Mouse (Mus musculus) limb, embryonic 11.5 days (tissue): ENCODE measurements at regions not wholly inside any gene's neighbourhood (a gene's known extent, or its start where the extent isn't known, plus 50 kb on each side); places are given as distances from the start of the nearest gene placed in this dataset.
A peak's percentile ranks its signal among the peaks of the same experiment; 100 is the strongest.

Experiments used
- ATAC-seq: fragments of 200-750 bp; cut with Nextera tagmentation; 2 replicates; pipeline ENCODE4 v1.8.0; 2017; ENCODE audit warnings: low read depth; ENCODE audit not compliant: insufficient number of reproducible peaks, low FRiP score, low TSS enrichment
- DNase-seq: peaks from one replicate; pipeline ENCODE4 v3.0.0-alpha.2; 2015; ENCODE audit warnings: low spot score
- H3K27ac ChIP-seq: fragments of 300-500 bp; sonication (generic); replicated peaks from 2 replicates; pipeline ENCODE4 v1.5.1; 2014; ENCODE audit warnings: low read depth, mild to moderate bottlenecking, low read length
- H3K27me3 ChIP-seq: fragments of 300-500 bp; sonication (generic); 2 replicates; pipeline ENCODE4 v1.6.1; 2014; ENCODE audit warnings: mild to moderate bottlenecking, low read length, mixed read lengths; ENCODE audit not compliant: control insufficient read depth, insufficient read depth
- H3K36me3 ChIP-seq: fragments of 300-500 bp; sonication (generic); 2 replicates; pipeline ENCODE4 v1.6.1; 2014; ENCODE audit warnings: mild to moderate bottlenecking, low read length, moderate library complexity, mixed read lengths; ENCODE audit not compliant: control insufficient read depth, insufficient read depth
- H3K4me1 ChIP-seq: fragments of 300-500 bp; sonication (generic); 2 replicates; pipeline ENCODE4 v1.6.1; 2014; ENCODE audit warnings: low read length, mixed read lengths; ENCODE audit not compliant: control insufficient read depth, insufficient read depth
- H3K4me2 ChIP-seq: fragments of 300-500 bp; sonication (generic); 2 replicates; pipeline ENCODE4 v1.6.1; 2014; ENCODE audit warnings: low read depth, mild to moderate bottlenecking, moderate library complexity; ENCODE audit not compliant: severe bottlenecking
- H3K4me3 ChIP-seq: fragments of 300-500 bp; sonication (generic); 2 replicates; pipeline ENCODE4 v1.5.1; 2014; ENCODE audit warnings: low read depth, low read length
- H3K9ac ChIP-seq: fragments of 300-500 bp; sonication (generic); 2 replicates; pipeline ENCODE4 v1.6.1; 2014; ENCODE audit warnings: mild to moderate bottlenecking, low read length
- H3K9me3 ChIP-seq: fragments of 300-500 bp; sonication (generic); 2 replicates; pipeline ENCODE4 v1.6.1; 2016; ENCODE audit warnings: low read length; ENCODE audit not compliant: control insufficient read depth
- WGBS: fragments of 180-500 bp; shearing (Covaris S2); extraction: QIAGEN DNeasy Blood & Tissue Kit; methylation state at CpG from one replicate; pipeline ENCODE4 v1.1.7; 2014; 5-methylcytosine and 5-hydroxymethylcytosine counted together

DNA sequence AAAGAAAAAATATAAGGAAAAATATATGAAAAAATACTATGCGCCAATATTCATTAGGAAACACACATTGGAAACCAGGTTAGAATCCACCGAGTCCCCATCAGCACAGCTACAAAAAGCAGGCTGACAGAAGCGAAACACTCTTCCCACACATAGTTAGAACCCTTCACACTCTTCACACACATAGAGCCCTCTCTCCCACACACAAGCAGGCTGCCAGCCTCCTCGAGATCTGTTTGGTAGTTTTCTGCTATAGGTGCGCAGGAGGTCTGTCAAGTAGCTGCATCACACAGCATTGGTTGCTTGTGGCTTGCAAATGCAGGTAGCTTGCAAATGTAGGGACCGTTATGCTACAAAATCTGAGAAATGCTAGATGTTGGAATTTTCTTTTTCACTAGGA, 526.8 kb upstream of the Fat1 start:
- no peaks in the 10 kb centered on the region for H3K4me1 ChIP-seq
- H3K4me3 ChIP-seq, result no peak overlapping the region
- no peaks in the 10 kb centered on the region for H3K27me3 ChIP-seq
- H3K36me3 ChIP-seq, result no peaks in the 10 kb centered on the region
- no peak overlapping the region for H3K4me2 ChIP-seq
- WGBS, result 93% methylated on average over 6 of the region's 6 CpGs
- no peak overlapping the region for H3K27ac ChIP-seq
- no peak for ATAC-seq
- H3K9me3 ChIP-seq, result no peaks in the 10 kb centered on the region
- no peak overlapping the region for H3K9ac ChIP-seq
- no peak for DNase-seq

DNA sequence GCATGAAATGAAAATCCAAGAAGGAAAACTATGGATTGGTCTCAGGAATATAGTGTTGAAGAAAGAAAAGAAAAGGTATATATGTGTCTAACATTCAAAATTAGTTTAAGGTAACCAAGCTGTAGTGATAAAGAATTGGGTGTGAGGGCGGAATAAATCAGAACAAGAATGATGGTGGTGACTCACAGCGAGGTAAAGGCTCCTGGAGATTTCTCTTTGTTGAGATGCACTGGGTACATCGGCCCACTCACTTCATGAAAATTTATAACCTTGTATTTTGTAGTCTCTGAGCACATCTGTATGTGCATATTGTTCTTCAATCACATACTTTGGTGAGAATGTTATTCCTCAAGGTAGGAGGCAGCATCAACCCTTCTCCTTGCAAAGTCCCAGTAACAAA, 525.0 kb upstream of the Fat1 start:
- no peak for ATAC-seq
- H3K36me3 ChIP-seq, result no peaks in the 10 kb centered on the region

DNA sequence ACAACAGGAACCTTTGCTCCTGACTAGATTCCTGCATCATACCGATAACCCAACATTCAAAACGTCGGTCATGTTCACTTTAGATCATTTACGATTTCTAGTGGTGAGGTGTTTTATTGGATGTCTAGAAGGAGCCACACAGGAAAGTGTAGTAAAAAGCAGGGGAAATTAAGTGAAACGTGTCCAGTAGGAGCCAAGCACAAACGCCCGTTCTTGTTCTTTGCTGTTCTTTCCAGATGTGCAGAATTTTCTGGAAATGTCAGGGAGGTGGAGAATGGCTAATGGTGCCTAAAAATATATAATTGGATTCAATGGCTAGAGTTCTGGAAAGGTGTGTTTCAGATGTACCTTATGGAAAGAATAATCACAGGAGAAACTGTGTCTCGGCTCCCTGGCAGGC, 517.2 kb upstream of the Fat1 start:
- no peak overlapping the region for H3K9ac ChIP-seq
- 52% methylated on average over 8 of the region's 8 CpGs for WGBS
- no peaks in the 10 kb centered on the region for H3K9me3 ChIP-seq
- no peak overlapping the region for H3K4me3 ChIP-seq
- H3K4me1 ChIP-seq, result 0 out of 2 replicates have a peak, but pooled peaks cover 2% of the 10 kb centered on the region
- no peak for ATAC-seq
- H3K4me2 ChIP-seq, result no peak overlapping the region
- DNase-seq, result no peak
- no peaks in the 10 kb centered on the region for H3K27me3 ChIP-seq
- no peak overlapping the region for H3K27ac ChIP-seq
- H3K36me3 ChIP-seq, result no peaks in the 10 kb centered on the region

More for the DNA sequence above, 525.0 kb upstream of the Fat1 start:
- no peaks in the 10 kb centered on the region for H3K27me3 ChIP-seq
- no peak overlapping the region for H3K4me2 ChIP-seq
- DNase-seq, result no peak
- H3K4me1 ChIP-seq, result no peaks in the 10 kb centered on the region
- 92% methylated on average over 3 of the region's 3 CpGs for WGBS
- H3K9me3 ChIP-seq, result no peaks in the 10 kb centered on the region
- no peak overlapping the region for H3K4me3 ChIP-seq
- H3K27ac ChIP-seq, result no peak overlapping the region
- H3K9ac ChIP-seq, result no peak overlapping the region

DNA sequence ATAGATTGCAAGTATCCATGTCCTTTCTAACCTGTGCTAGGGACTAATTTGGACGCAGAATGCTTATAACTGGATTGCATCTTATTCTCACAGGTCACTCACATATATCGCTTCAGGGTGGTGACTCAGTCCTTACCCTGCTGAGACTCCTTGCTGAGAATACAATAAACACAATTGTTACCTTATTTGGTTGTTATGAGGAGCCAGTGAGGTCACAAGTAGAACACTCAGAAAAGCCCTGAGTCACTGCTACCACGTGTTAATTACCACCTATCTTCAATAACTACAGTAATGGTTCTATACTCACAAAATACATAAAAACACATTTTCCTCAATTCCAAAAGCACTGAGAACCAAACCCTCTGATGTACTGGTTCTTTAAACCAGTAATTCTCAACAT, 479.8 kb upstream of the Fat1 start:
- no peak overlapping the region for H3K4me3 ChIP-seq
- H3K27me3 ChIP-seq, result no peaks in the 10 kb centered on the region
- H3K36me3 ChIP-seq, result no peaks in the 10 kb centered on the region
- no peak overlapping the region for H3K4me2 ChIP-seq
- WGBS, result 42% methylated on average over 3 of the region's 3 CpGs
- peaks cover 3% of the 10 kb centered on the region; the same call in 1 of the 2 replicates for H3K4me1 ChIP-seq
- no peaks in the 10 kb centered on the region for H3K9me3 ChIP-seq
- DNase-seq (no peak), ATAC-seq (no peak)
- no peak overlapping the region for H3K27ac ChIP-seq
- no peak overlapping the region for H3K9ac ChIP-seq

DNA sequence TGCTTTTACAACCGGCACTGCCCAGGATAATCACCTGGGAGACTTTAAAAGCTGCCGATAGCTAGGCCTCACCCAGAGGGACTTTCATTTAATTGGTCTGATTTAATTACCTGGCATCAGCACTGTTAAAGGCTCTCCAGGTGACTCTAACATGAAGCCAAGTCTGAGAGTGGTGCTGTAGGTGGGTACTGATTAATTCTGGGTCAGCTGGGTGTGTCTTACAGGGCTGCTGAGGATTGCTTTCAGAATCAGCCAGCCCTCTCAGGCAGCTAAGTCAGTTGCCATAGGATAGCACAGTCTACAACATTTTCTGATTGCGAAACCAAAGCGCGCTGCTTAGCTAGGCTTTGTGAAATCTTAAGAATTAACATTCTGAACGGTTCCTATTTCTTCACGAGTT, 478.9 kb upstream of the Fat1 start:
- Histone ChIP-seq H3K27ac (no peak overlapping the region), H3K4me2 (no peak overlapping the region), H3K4me1 (peaks cover 3% of the 10 kb centered on the region; the same call in 1 of the 2 replicates), H3K4me3 (no peak overlapping the region), H3K9ac (no peak overlapping the region), H3K27me3 (no peaks in the 10 kb centered on the region), H3K36me3 (no peaks in the 10 kb centered on the region), H3K9me3 (no peaks in the 10 kb centered on the region)
- DNase-seq, result peak; percentile 33
- peak; percentile 51; the same call in 1 of the 2 replicates for ATAC-seq
- WGBS, result 64% methylated on average over 7 of the region's 7 CpGs

DNA sequence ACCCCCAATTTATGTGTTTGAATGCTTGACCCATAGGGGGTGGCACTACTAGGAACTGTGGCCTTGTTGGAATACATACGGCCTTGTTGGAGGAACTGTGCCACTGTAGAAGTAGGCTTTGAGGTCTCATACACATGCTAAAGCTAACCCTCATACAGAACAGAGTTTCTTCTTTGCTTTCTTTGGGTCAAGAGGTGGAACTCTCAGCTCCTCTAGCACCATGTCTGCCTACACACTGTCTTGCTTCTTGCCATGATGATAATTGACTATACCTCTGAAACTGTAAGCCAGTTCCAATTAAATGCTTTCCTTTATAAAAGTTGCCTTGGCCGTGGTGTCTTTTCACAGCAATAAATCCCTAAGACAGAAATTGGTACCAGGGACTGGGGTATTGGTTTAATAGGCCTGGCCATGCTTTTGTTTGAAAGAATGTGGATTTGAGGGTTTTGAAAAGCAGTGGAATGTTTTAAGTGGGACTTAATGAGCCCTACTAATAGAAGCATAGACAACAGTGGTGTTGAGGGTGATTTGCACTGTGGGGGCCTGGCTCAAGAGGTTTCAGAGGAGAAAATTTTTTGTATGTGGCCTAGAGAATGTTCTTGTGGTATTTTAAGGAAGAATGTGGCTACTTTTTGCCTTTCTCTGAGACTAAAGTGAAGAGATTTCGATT, 468.7 kb upstream of the Fat1 start:
- no peak overlapping the region for H3K27ac ChIP-seq
- no peaks in the 10 kb centered on the region for H3K9me3 ChIP-seq
- H3K4me1 ChIP-seq, result no peaks in the 10 kb centered on the region
- H3K4me3 ChIP-seq, result no peak overlapping the region
- no peak for ATAC-seq
- H3K36me3 ChIP-seq, result no peaks in the 10 kb centered on the region
- no peak for DNase-seq
- 59% methylated on average over 3 of the region's 3 CpGs for WGBS
- no peak overlapping the region for H3K9ac ChIP-seq
- H3K27me3 ChIP-seq, result no peaks in the 10 kb centered on the region
- no peak overlapping the region for H3K4me2 ChIP-seq

DNA sequence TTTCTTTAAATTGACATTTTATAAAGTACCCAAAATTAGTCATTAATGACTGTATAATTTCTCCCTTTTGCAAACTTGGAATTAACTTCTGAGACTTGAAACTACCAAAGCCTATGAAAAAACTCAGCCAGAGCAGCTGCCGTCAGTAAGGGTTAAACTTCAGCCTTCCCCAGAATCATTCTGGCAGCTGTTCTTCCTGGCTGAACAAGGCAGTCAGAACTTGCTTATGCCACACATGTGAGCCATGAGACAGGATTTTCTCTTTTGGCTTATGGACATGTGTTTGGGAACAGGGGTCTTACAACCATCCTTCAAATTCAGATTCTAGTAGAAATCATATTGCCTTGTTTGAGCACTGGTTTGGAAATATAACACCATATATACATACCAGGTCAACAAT, 422.4 kb upstream of the Fat1 start:
- no peak overlapping the region for H3K9ac ChIP-seq
- no peaks in the 10 kb centered on the region for H3K9me3 ChIP-seq
- no peak for DNase-seq
- no peak for ATAC-seq
- H3K4me3 ChIP-seq, result no peak overlapping the region
- H3K27me3 ChIP-seq, result no peaks in the 10 kb centered on the region
- H3K36me3 ChIP-seq, result no peaks in the 10 kb centered on the region
- no peak overlapping the region for H3K4me2 ChIP-seq
- no peaks in the 10 kb centered on the region for H3K4me1 ChIP-seq
- WGBS, result 83% methylated on average over 1 of the region's 1 CpGs
- H3K27ac ChIP-seq, result no peak overlapping the region

DNA sequence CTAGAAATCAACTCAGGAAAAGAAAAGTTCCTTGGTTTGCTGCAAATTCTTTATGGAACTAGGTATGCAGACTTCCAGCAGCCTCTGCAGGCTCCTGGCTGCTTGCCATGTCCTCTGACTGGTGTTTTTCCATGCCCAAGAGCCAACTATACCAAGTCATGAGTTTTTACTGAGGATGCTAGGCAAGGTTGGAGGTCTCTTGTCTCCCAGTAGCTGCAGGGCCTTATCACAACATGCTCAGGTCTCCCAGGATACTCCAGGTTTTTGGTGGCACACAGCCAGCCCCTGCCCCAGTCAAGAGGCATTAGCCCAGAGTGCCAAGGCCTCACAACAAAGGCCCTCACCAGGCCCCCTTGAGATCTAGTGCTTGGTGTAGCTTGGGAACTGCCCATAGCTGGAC, 409.3 kb upstream of the Fat1 start:
- DNase-seq, result no peak
- Histone ChIP-seq H3K4me1 (no peaks in the 10 kb centered on the region), H3K9ac (no peak overlapping the region), H3K27ac (no peak overlapping the region), H3K27me3 (no peaks in the 10 kb centered on the region), H3K4me2 (no peak overlapping the region), H3K4me3 (no peak overlapping the region), H3K36me3 (no peaks in the 10 kb centered on the region), H3K9me3 (no peaks in the 10 kb centered on the region)
- no peak for ATAC-seq

DNA sequence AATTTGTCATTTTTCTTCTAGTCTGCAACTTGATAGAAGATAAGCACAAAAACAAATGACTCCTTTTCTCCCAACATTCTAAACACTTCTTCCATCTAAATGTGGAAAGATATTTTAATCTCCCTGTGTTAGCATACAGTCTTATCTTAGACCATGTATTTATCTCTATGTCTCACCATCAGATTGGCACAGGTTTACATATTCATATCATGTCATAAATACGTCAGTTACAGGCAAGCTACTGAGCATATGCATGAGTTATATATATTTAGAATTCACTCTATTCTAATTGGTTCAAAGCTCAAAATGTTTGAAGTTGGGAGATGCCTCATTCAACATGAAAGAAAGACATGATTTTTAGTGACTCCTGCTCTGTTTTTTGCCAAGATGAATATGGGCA, 405.6 kb upstream of the Fat1 start:
- 78% methylated on average over 1 of the region's 1 CpGs for WGBS
- Histone ChIP-seq H3K9ac (no peak overlapping the region), H3K4me3 (no peak overlapping the region), H3K4me1 (no peaks in the 10 kb centered on the region), H3K27me3 (no peaks in the 10 kb centered on the region), H3K27ac (no peak overlapping the region), H3K36me3 (no peaks in the 10 kb centered on the region), H3K9me3 (no peaks in the 10 kb centered on the region), H3K4me2 (no peak overlapping the region)
- ATAC-seq (no peak), DNase-seq (no peak)
